Mouse (Mus musculus): ENCODE data around the gene Oaz3.

DNA sequence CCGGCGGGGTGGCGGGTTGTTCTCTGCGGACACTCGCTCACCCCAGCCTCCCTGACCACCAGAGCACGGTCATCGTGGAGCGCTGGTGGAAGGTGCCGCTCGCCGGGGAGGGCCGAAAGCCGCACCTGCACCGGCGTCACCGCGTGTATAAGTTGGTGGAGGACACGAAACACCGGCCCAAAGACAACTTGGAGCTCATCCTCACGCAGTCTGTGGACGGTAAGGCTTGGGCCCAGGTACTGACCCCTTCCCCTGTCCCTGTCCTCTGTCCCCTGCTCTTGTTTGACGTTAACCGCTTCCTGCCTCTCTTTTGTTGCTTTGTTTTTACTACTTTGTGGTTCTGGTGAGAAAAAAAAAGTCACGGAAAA is at the start of gene Oaz3:
- TF ChIP-seq POLR2A (IDR thresholded peaks at IDR 0.05; ENCODE audit: low read depth, low read length) (no peak), CTCF (IDR thresholded peaks at IDR 0.05; ENCODE audit: extremely low read depth, insufficient read length, insufficient replicate concordance, low read depth, low read length) (no peak)
